Mouse (Mus musculus) MEL (cell line): Measurements from ENCODE around the gene Olfr1135. TPM values are rescaled to one million over a fixed set of nuclear protein-coding genes. Genes with fewer than 3 reads are reported as not detected.

ENCODE experiments used
- DNase-seq: peaks from one replicate; pipeline ENCODE4 v3.0.0; 2011; ENCODE audit warnings: low read depth, low spot score
- H3K27ac ChIP-seq: 2 replicates; pipeline ENCODE4 v1.5.1; 2012; ENCODE audit warnings: low read depth, mild to moderate bottlenecking, control low read depth, low read length, moderate library complexity; ENCODE audit not compliant: control insufficient read depth
- H3K27me3 ChIP-seq, 2 experiments: fragments of 150-350 bp in 1 of 2; sonication (generic) in 1 of 2; 2 replicates each; pipeline ENCODE4 v1.6.1; 2012; ENCODE audit warnings: low read length in 2 of 2, mild to moderate bottlenecking in 2 of 2, improper control_type of control experiment in 1 of 2, moderate library complexity in 1 of 2; ENCODE audit not compliant: insufficient read depth in 2 of 2, control insufficient read depth in 1 of 2
- H3K36me3 ChIP-seq, 2 experiments: 2 replicates each; pipeline ENCODE4 v1.6.1; 2012 to 2014; ENCODE audit warnings: low read length in 2 of 2, improper control_type of control experiment in 1 of 2, inconsistent platforms in 1 of 2, mild to moderate bottlenecking in 1 of 2; ENCODE audit not compliant: insufficient read depth in 2 of 2, control insufficient read depth in 1 of 2
- H3K4me1 ChIP-seq, 2 experiments: fragments of 150-350 bp in 1 of 2; sonication (generic) in 1 of 2; 2 replicates each; pipeline ENCODE4 v1.6.1; 2012; ENCODE audit warnings: low read length in 2 of 2, improper control_type of control experiment in 1 of 2, mild to moderate bottlenecking in 1 of 2; ENCODE audit not compliant: insufficient read depth in 2 of 2, control insufficient read depth in 1 of 2
- H3K4me3 ChIP-seq, 2 experiments: fragments of 150-350 bp in 1 of 2; sonication (generic) in 1 of 2; 2 replicates each; pipeline ENCODE4 v1.5.1; 2012; ENCODE audit warnings: low read depth in 2 of 2, low read length in 2 of 2, mild to moderate bottlenecking in 2 of 2, moderate library complexity in 2 of 2, control low read depth in 1 of 2, improper control_type of control experiment in 1 of 2; ENCODE audit not compliant: control insufficient read depth in 1 of 2, insufficient read depth in 1 of 2
- H3K79me2 ChIP-seq: 2 replicates; pipeline ENCODE4 v1.6.1; 2012; ENCODE audit warnings: mild to moderate bottlenecking, low read length, moderate library complexity; ENCODE audit not compliant: control insufficient read depth, poor library complexity, insufficient read depth
- H3K9ac ChIP-seq: 2 replicates; pipeline ENCODE4 v1.6.1; 2012; ENCODE audit warnings: low read depth, mild to moderate bottlenecking, control low read depth, low read length, moderate library complexity; ENCODE audit not compliant: control insufficient read depth, poor library complexity, severe bottlenecking
- H3K9me3 ChIP-seq: fragments of 150-350 bp; sonication (generic); replicated peaks from 2 replicates; pipeline ENCODE4 v1.6.1; 2012; ENCODE audit warnings: mild to moderate bottlenecking, low read length, improper control_type of control experiment, moderate library complexity; ENCODE audit not compliant: insufficient read depth
- BHLHE40 ChIP-seq: IDR thresholded peaks from 2 replicates; pipeline ENCODE4 v1.6.1; 2012; ENCODE audit warnings: low read depth, mild to moderate bottlenecking, inconsistent platforms, low read length, improper control_type of control experiment, borderline replicate concordance
- CHD1 ChIP-seq: IDR thresholded peaks from 2 replicates; pipeline ENCODE4 v1.6.1; 2012; ENCODE audit warnings: low read depth, mild to moderate bottlenecking, inconsistent platforms, low read length, improper control_type of control experiment
- CTCF ChIP-seq, 3 experiments: IDR thresholded peaks in 2 of 3; conservative IDR thresholded peaks in 1 of 3; 2 replicates each; pipeline ENCODE4 v1.5.1; 2011 to 2012; ENCODE audit warnings: low read length in 3 of 3, low read depth in 2 of 3, mild to moderate bottlenecking in 2 of 3, improper control_type of control experiment in 1 of 3, inconsistent platforms in 1 of 3, mixed read lengths in 1 of 3, moderate library complexity in 1 of 3; ENCODE audit not compliant: control insufficient read depth in 1 of 3, insufficient read depth in 1 of 3, poor library complexity in 1 of 3, severe bottlenecking in 1 of 3
- ELF1 ChIP-seq: IDR thresholded peaks from 2 replicates; pipeline ENCODE4 v1.6.1; 2014; ENCODE audit warnings: low read depth, mild to moderate bottlenecking, inconsistent platforms, low read length, improper control_type of control experiment, moderate library complexity
- ETS1 ChIP-seq: IDR thresholded peaks from 2 replicates; pipeline ENCODE4 v1.6.1; 2012; ENCODE audit warnings: low read depth, mild to moderate bottlenecking, inconsistent platforms, low read length, improper control_type of control experiment, moderate library complexity
- GABPA ChIP-seq: IDR thresholded peaks from 2 replicates; pipeline ENCODE4 v1.6.1; 2012; ENCODE audit warnings: low read depth, mild to moderate bottlenecking, inconsistent platforms, low read length, improper control_type of control experiment, moderate library complexity
- GATA1 ChIP-seq: IDR thresholded peaks from 2 replicates; pipeline ENCODE4 v1.6.1; 2011; ENCODE audit warnings: low read depth, low read length, improper control_type of control experiment
- JUND ChIP-seq: IDR thresholded peaks from 2 replicates; pipeline ENCODE4 v1.6.1; 2011; ENCODE audit warnings: low read depth, mild to moderate bottlenecking, improper control_type of control experiment, low read length
- KAT2A ChIP-seq: conservative IDR thresholded peaks from 2 replicates; pipeline ENCODE4 v1.6.1; 2012; ENCODE audit warnings: low read depth, low read length, improper control_type of control experiment, inconsistent platforms
- MAFK ChIP-seq: IDR thresholded peaks from 2 replicates; pipeline ENCODE4 v1.6.1; 2011; ENCODE audit warnings: low read depth, mild to moderate bottlenecking, low read length, improper control_type of control experiment, borderline replicate concordance
- MAZ ChIP-seq: IDR thresholded peaks from 2 replicates; pipeline ENCODE4 v1.6.1; 2012; ENCODE audit warnings: low read depth, mild to moderate bottlenecking, inconsistent platforms, low read length, improper control_type of control experiment
- MXI1 ChIP-seq: IDR thresholded peaks from 2 replicates; pipeline ENCODE4 v1.6.1; 2011; ENCODE audit warnings: mild to moderate bottlenecking, low read depth, low read length, improper control_type of control experiment
- NELFE ChIP-seq: IDR thresholded peaks from 2 replicates; pipeline ENCODE4 v1.6.1; 2011; ENCODE audit warnings: low read depth, low read length, improper control_type of control experiment
- POLR2A ChIP-seq, 2 experiments: IDR thresholded peaks; 2 replicates each; pipeline ENCODE4 v1.6.1; 2011 to 2012; ENCODE audit warnings: low read length in 2 of 2, mild to moderate bottlenecking in 2 of 2, control low read depth in 1 of 2, improper control_type of control experiment in 1 of 2, low read depth in 1 of 2, moderate library complexity in 1 of 2; ENCODE audit not compliant: control insufficient read depth in 1 of 2, insufficient read depth in 1 of 2, poor library complexity in 1 of 2
- POLR2AphosphoS2 ChIP-seq: IDR thresholded peaks from 2 replicates; pipeline ENCODE4 v1.6.1; 2011; ENCODE audit warnings: low read length, improper control_type of control experiment
- RCOR1 ChIP-seq: IDR thresholded peaks from 2 replicates; pipeline ENCODE4 v1.6.1; 2012; ENCODE audit warnings: low read depth, mild to moderate bottlenecking, inconsistent platforms, low read length, improper control_type of control experiment
- TAL1 ChIP-seq: IDR thresholded peaks from 2 replicates; pipeline ENCODE4 v1.6.1; 2012; ENCODE audit warnings: mild to moderate bottlenecking, inconsistent platforms, low read length, moderate library complexity, mixed read lengths
- TBP ChIP-seq: IDR thresholded peaks from 2 replicates; pipeline ENCODE4 v1.8.0; 2011; ENCODE audit warnings: low read depth, low read length, improper control_type of control experiment
- UBTF ChIP-seq: IDR thresholded peaks from 2 replicates; pipeline ENCODE4 v1.6.1; 2012; ENCODE audit warnings: low read depth, mild to moderate bottlenecking, inconsistent platforms, low read length, improper control_type of control experiment, moderate library complexity, borderline replicate concordance; ENCODE audit not compliant: insufficient read depth
- USF1 ChIP-seq: IDR thresholded peaks from 2 replicates; pipeline ENCODE4 v1.6.1; 2014; ENCODE audit warnings: low read depth, mild to moderate bottlenecking, inconsistent platforms, low read length, improper control_type of control experiment, moderate library complexity
- USF2 ChIP-seq, 2 experiments: IDR thresholded peaks; 2 replicates each; pipeline ENCODE4 v1.6.1; 2011 to 2012; ENCODE audit warnings: improper control_type of control experiment in 2 of 2, low read length in 2 of 2, borderline replicate concordance in 1 of 2, inconsistent platforms in 1 of 2, low read depth in 1 of 2, mild to moderate bottlenecking in 1 of 2; ENCODE audit not compliant: insufficient read depth in 1 of 2
- ZC3H11A ChIP-seq: IDR thresholded peaks from 2 replicates; pipeline ENCODE4 v1.6.1; 2012; ENCODE audit warnings: low read depth, mild to moderate bottlenecking, inconsistent platforms, low read length, improper control_type of control experiment
- ZMIZ1 ChIP-seq: IDR thresholded peaks from 2 replicates; pipeline ENCODE4 v1.6.1; 2012; ENCODE audit warnings: low read depth, mild to moderate bottlenecking, inconsistent platforms, low read length, improper control_type of control experiment, moderate library complexity
- ZNF384 ChIP-seq: IDR thresholded peaks from 2 replicates; pipeline ENCODE4 v1.6.1; 2012; ENCODE audit warnings: low read depth, mild to moderate bottlenecking, inconsistent platforms, low read length, improper control_type of control experiment
- polyA plus RNA-seq, 2 experiments: library from polyadenylated mRNA; stranded (reverse) in 1 of 2; unstranded in 1 of 2; fragments of >175 nt in 1 of 2; fragments of >200 nt in 1 of 2; gene quantifications; 2 replicates each; pipeline versions ENCODE4 v1.2.1 to v1.2.4; 2012; ENCODE audit warnings: low replicate concordance in 2 of 2, low read depth in 1 of 2; ENCODE audit not compliant: insufficient read length in 2 of 2, insufficient read depth in 1 of 2, missing spikeins in 1 of 2
- total RNA-seq: library from RNA; depleted of rRNA; stranded (reverse); fragments of 300-350 nt; gene quantifications from 2 replicates; pipeline ENCODE4 v1.2.3, GENCODE M21; 2012

Olfr1135 gene
- total and polyA plus RNA-seq, 3 experiments, result not detected

DNA sequence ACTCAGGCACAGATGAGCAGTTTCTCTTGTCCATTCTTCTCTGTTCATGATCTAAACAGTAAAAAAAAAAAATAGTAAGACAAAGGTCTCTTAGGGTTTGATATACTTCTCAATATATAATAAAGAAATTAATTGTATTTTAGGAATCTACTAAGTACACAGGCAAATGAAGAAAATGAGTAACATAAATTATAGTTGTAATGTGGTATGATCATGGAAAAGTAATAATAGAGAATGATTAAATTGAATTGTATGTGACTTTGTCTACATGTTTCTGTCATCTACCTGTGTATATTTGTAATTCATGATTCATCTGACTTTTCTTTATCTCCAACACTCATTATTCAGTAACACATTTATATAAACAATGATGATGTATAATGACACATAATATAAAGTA, 20.4 kb upstream of the Olfr1135 start, which contains the start of gene Olfr1136:
Gene Olfr1136, minus strand, starts transcription at position 101 of the 400 bp plus-strand sequence.
- no peaks in the 10 kb centered on the region for H3K36me3 ChIP-seq
- TF ChIP-seq POLR2A (IDR thresholded peaks at IDR 0.05; ENCODE audit: control insufficient read depth in 1 of 2, insufficient read depth in 1 of 2, low read depth in 1 of 2, low read length in 2 of 2, poor library complexity in 1 of 2) (no peak), ZNF384 (no peak), TAL1 (no peak), RCOR1 (no peak), BHLHE40 (no peak), TBP (no peak), MXI1 (no peak), CTCF (IDR thresholded peaks at IDR 0.05 in 2 of 3, conservative IDR thresholded peaks at IDR 0.05 in 1 of 3; ENCODE audit: control insufficient read depth in 1 of 3, insufficient read depth in 1 of 3, low read depth in 2 of 3, low read length in 3 of 3, poor library complexity in 1 of 3, severe bottlenecking in 1 of 3) (no peak), UBTF (no peak), NELFE (no peak), MAZ (no peak), GATA1 (no peak), MAFK (no peak), POLR2AphosphoS2 (no peak), KAT2A (no peak), CHD1 (no peak), ELF1 (no peak), ZMIZ1 (no peak), JUND (no peak), USF2 (IDR thresholded peaks at IDR 0.05; ENCODE audit: borderline replicate concordance in 1 of 2, insufficient read depth in 1 of 2, low read depth in 1 of 2, low read length in 2 of 2) (no peak)
- H3K4me1 ChIP-seq, result no peaks in the 10 kb centered on the region
- no peaks in the 10 kb centered on the region for H3K9me3 ChIP-seq
- no peak for DNase-seq
- no peak within 1 kb of the TSS for H3K9ac ChIP-seq
- H3K79me2 ChIP-seq, result no peaks in the 10 kb centered on the region
- H3K27ac ChIP-seq, result no peak within 1 kb of the TSS
- H3K27me3 ChIP-seq, result no peaks in the 10 kb centered on the region
- no peak within 1 kb of the TSS for H3K4me3 ChIP-seq

- Histone ChIP-seq H3K79me2 (no peaks in the 10 kb centered on the region), H3K9me3 (no peaks in the 10 kb centered on the region), H3K27me3 (no peaks in the 10 kb centered on the region), H3K4me1 (no peaks in the 10 kb centered on the region), H3K9ac (no peak within 1 kb of the TSS), H3K4me3 (no peak within 1 kb of the TSS), H3K36me3 (no peaks in the 10 kb centered on the region), H3K27ac (no peak within 1 kb of the TSS)
- TF ChIP-seq BHLHE40, result no peak
- TF ChIP-seq NELFE, result no peak
- TF ChIP-seq ZC3H11A, result no peak
- no peak for TF ChIP-seq JUND
- TF ChIP-seq ETS1, result no peak
- TF ChIP-seq USF2 (IDR thresholded peaks at IDR 0.05; ENCODE audit: borderline replicate concordance in 1 of 2, insufficient read depth in 1 of 2, low read depth in 1 of 2, low read length in 2 of 2), result no peak
- no peak for TF ChIP-seq GABPA
- TF ChIP-seq ZMIZ1, result no peak
- no peak for TF ChIP-seq USF1
- DNase-seq, result no peak
Measured at GRCm38 (mm10) chr2:87658360-87658759, 15.1 kb downstream of the Olfr1135 start, which contains the start of gene Olfr1134. Gene Olfr1134, minus strand, starts transcription at chr2:87658460.
